Mouse (Mus musculus) liver, embryonic 14.5 days (tissue): ENCODE results near the gene Kcnj8.

ENCODE experiments used
- CTCF ChIP-seq: IDR thresholded peaks from 2 replicates; pipeline ENCODE4 v1.5.1; 2016; ENCODE audit warnings: antibody characterized with exemption, low read depth, control low read depth
- EP300 ChIP-seq: IDR thresholded peaks from 2 replicates; pipeline ENCODE4 v1.6.1; 2016; ENCODE audit warnings: antibody characterized with exemption, low read depth

- TF ChIP-seq EP300 = no peak
- TF ChIP-seq CTCF = no peak
These were observed 27.8 kb downstream of the Kcnj8 start for GRCm38 (mm10) chr6:142543648-142544047.
